Mouse (Mus musculus): ENCODE results near the gene Olfr1186. TPM values are rescaled to one million over a fixed set of nuclear protein-coding genes. Genes with fewer than 3 reads are reported as not detected.

Olfr1186 gene
- not detected for polyA plus RNA-seq (2017; shearing (Covaris generic))

DNA sequence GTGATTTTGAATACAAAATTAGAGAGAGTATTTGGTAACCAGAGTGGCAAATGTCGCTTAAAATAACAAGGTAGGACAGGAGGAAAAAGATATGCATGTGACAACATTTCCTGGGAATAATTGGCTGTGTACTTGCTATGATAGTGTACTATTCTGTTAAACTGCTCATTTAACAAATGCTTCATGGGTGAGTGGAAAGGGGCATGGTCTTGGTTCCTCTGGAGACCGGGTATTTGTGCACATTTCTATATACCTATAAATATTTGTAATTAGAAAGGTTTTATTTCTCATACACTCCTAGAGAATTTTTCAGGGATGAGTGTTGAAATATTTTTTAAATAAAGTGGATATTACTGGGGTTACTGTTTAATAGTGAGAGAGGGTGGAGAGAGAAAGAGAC is at the start of gene Olfr1186:
Gene Olfr1186, plus strand, starts transcription at position 301 of the 400 bp plus-strand sequence.

DNA sequence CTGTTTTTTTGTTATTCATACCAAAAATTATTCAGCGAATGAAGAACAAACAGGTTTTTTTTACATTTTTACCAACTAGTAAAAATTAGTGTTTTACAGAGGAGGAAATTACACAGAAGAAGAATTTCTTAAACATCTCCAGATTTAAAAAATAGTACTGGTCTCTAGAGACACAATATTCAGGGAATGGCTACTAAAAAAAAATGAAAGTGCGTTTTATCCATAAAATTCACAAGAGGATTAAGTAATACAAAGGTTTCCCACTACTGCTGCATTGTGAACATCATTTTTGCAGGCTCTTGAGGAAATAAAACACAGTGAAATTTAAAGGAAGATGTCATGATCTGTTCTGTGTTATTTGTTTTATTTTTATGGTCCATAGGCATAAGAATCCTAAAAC is 35.1 kb upstream of the Olfr1186 start, which contains the start of gene Olfr1184:
Gene Olfr1184, plus strand, starts transcription at position 301 of the 400 bp plus-strand sequence.

DNA sequence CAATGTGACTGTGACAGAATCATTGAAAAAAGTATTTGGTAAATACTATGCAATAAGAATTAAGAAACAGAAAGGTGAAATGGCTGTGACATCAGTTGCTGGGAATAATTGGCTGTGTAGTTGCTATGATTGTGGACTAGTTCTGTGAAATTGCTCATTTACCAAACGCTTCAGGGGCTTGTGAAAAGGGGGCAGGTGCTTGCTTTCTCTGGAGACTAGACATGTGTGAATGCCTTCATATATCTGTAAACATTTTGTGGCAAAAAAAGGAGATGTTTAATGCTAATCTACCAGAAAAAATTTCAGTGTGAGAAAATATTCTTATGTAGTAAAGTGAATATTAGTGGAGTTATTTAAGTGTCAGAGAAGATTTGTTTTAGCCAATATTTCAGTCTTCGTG is 25.3 kb upstream of the Olfr1186 start, which contains the start of gene Olfr1185-ps1:
Gene Olfr1185-ps1, plus strand, starts transcription at position 301 of the 400 bp plus-strand sequence.

DNA sequence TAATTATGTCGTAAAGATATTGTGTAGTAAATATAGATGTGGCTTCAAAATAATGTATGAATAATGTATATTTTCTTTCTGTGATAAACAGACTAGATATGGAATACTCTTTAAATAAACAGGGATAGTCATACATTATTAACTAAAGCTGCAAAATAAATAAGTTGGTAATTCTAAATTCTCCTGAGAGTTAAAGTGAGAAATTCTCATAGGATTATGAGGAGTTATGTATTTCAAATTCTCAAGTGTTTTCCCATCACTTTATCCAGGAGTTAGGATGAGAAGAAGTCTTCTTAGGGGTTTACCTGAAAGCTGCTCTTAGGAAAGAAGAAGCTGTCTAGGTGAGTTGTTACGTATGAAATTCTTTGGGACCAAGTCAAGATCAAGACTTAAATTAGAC is 38.3 kb downstream of the Olfr1186 start, which contains the start of gene Olfr1188:
Gene Olfr1188, plus strand, starts transcription at position 301 of the 400 bp plus-strand sequence.

Other genes starting within 250 kb of the Olfr1186 start
- 0.13 TPM for gene Olfr1173, start 238.7 kb upstream of the Olfr1186 start, polyA plus RNA-seq (2017; shearing (Covaris generic))
- not detected for gene Olfr1174-ps, start 203.4 kb upstream of the Olfr1186 start, polyA plus RNA-seq (2017; shearing (Covaris generic))
- 0.06 TPM for gene Olfr1175-ps, start 191.3 kb upstream of the Olfr1186 start, polyA plus RNA-seq (2017; shearing (Covaris generic))
- not detected for gene Olfr1176, start 181.8 kb upstream of the Olfr1186 start, polyA plus RNA-seq (2017; shearing (Covaris generic))
- not detected for gene Olfr1177-ps, start 172.1 kb upstream of the Olfr1186 start, polyA plus RNA-seq (2017; shearing (Covaris generic))
- not detected for gene Olfr1178, start 131.5 kb upstream of the Olfr1186 start, polyA plus RNA-seq (2017; shearing (Covaris generic))
- not detected for gene Olfr1179, start 112.1 kb upstream of the Olfr1186 start, polyA plus RNA-seq (2017; shearing (Covaris generic))
- gene Olfr1180, start 99.4 kb upstream of the Olfr1186 start, polyA plus RNA-seq (2017; shearing (Covaris generic)) = not detected
- 0.06 TPM for gene Olfr1181, start 92.4 kb upstream of the Olfr1186 start, polyA plus RNA-seq (2017; shearing (Covaris generic))
- gene Gm13757, start 69.4 kb upstream of the Olfr1186 start, polyA plus RNA-seq (2017; shearing (Covaris generic)) = not detected
- not detected for gene Olfr1183, start 63.7 kb upstream of the Olfr1186 start, polyA plus RNA-seq (2017; shearing (Covaris generic))
- gene Olfr1184, start 35.0 kb upstream of the Olfr1186 start, polyA plus RNA-seq (2017; shearing (Covaris generic)) = 0.19 TPM
- 0.05 TPM for gene Olfr1185-ps1, start 25.2 kb upstream of the Olfr1186 start, polyA plus RNA-seq (2017; shearing (Covaris generic))
- not detected for gene Olfr1188, start 38.4 kb downstream of the Olfr1186 start, polyA plus RNA-seq (2017; shearing (Covaris generic))
- gene Olfr1189, start 67.9 kb downstream of the Olfr1186 start, polyA plus RNA-seq (2017; shearing (Covaris generic)) = not detected
- gene Olfr1191-ps1, start 122.0 kb downstream of the Olfr1186 start, polyA plus RNA-seq (2017; shearing (Covaris generic)) = 0.05 TPM
- gene Olfr1192-ps1, start 130.0 kb downstream of the Olfr1186 start, polyA plus RNA-seq (2017; shearing (Covaris generic)) = not detected
- not detected for gene Olfr1193, start 157.1 kb downstream of the Olfr1186 start, polyA plus RNA-seq (2017; shearing (Covaris generic))
- gene Olfr1195, start 170.6 kb downstream of the Olfr1186 start, polyA plus RNA-seq (2017; shearing (Covaris generic)) = 0.11 TPM
- gene Olfr1196, start 186.0 kb downstream of the Olfr1186 start, polyA plus RNA-seq (2017; shearing (Covaris generic)) = not detected
- not detected for gene Olfr1197, start 213.8 kb downstream of the Olfr1186 start, polyA plus RNA-seq (2017; shearing (Covaris generic))
- not detected for gene Olfr1198, start 232.8 kb downstream of the Olfr1186 start, polyA plus RNA-seq (2017; shearing (Covaris generic))
- not detected for gene Olfr1199, start 241.9 kb downstream of the Olfr1186 start, polyA plus RNA-seq (2017; shearing (Covaris generic))

All from CD4-positive, CD25-positive, alpha-beta regulatory T cell (primary cell).